Mouse (Mus musculus) kidney, embryonic 16.5 days (tissue): ENCODE measurements around the gene Mis12. TPM values are rescaled to one million over a fixed set of nuclear protein-coding genes. Genes with fewer than 3 reads are reported as not detected.

Experiments used
- ATAC-seq: fragments of 200-750 bp; cut with Nextera tagmentation; 2 replicates; pipeline ENCODE4 v1.8.0; 2017; ENCODE audit warnings: moderate TSS enrichment; ENCODE audit not compliant: low FRiP score, low TSS enrichment
- H3K27ac ChIP-seq: fragments of 300-500 bp; sonication (generic); 2 replicates; pipeline ENCODE4 v1.5.1; 2014; ENCODE audit warnings: low read length
- H3K27me3 ChIP-seq: fragments of 300-500 bp; sonication (generic); 2 replicates; pipeline ENCODE4 v1.6.1; 2014; ENCODE audit warnings: low read length, control low read depth, mixed read lengths; ENCODE audit not compliant: insufficient read depth
- H3K36me3 ChIP-seq: fragments of 300-500 bp; sonication (generic); 2 replicates; pipeline ENCODE4 v1.6.1; 2014; ENCODE audit warnings: low read length, control low read depth, mixed read lengths; ENCODE audit not compliant: insufficient read depth
- H3K4me1 ChIP-seq: fragments of 300-500 bp; sonication (generic); 2 replicates; pipeline ENCODE4 v1.6.1; 2014; ENCODE audit warnings: low read length, control low read depth, mixed read lengths; ENCODE audit not compliant: insufficient read depth
- H3K4me2 ChIP-seq: fragments of 300-500 bp; sonication (generic); replicated peaks from 2 replicates; pipeline ENCODE4 v1.6.1; 2014; ENCODE audit warnings: low read depth, low read length
- H3K4me3 ChIP-seq: fragments of 300-500 bp; sonication (generic); 2 replicates; pipeline ENCODE4 v1.5.1; 2014; ENCODE audit warnings: mild to moderate bottlenecking, low read length
- H3K9ac ChIP-seq: fragments of 300-500 bp; sonication (generic); replicated peaks from 2 replicates; pipeline ENCODE4 v1.6.1; 2014; ENCODE audit warnings: low read length
- H3K9me3 ChIP-seq: fragments of 300-500 bp; sonication (generic); 2 replicates; pipeline ENCODE4 v1.6.1; 2016; ENCODE audit warnings: low read length, control low read depth
- WGBS: fragments of 180-500 bp; shearing (Covaris S2); extraction: QIAGEN DNeasy Blood & Tissue Kit; methylation state at CpG from one replicate; pipeline ENCODE4 v1.1.7; 2014; 5-methylcytosine and 5-hydroxymethylcytosine counted together
- polyA plus RNA-seq: library from polyadenylated mRNA; unstranded; fragments of >200 nt; fragmentation: Nextera tagmentation; extraction: Ambion mirVana; gene quantifications from 2 replicates; pipeline ENCODE4 v1.2.1, GENCODE M21; 2015

Gene Mis12
- polyA plus RNA-seq, 1 experiment from 2014 or later = 44.8 TPM

DNA sequence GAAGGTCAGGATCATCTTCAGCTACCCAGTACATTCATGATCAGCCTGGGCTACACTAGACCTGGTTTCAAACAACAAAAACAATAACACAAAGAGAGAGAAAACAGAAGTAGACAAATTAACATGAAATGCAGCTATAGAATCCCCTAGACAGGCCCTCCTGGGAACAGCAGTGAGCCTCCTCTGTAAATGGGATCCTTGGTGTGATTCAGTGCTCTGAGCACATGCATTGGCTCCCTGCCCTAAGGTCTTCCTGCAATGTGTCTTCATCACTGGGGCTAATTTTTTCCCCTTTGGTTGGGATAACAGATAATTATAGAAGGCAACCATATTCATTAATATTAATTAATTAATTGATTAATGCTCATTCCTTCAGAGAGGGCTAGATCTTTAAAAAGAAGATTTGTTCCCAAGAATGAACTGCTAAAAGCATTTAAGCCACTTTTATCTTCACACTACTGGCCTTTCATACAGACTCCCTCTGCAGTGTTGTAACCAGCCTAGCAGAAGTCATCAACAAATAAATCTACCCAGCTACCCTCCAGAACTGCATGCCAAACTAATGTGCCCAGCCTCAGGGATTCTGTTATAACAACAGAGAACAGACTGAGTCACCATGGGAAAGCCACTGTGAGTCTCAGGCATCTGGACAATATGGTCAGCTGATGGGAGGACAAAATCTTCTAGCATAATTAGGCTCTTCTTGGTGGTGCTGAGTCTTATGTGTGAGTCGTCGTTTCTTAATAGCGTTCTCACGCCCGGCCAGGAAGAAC is 20.3 kb downstream of the Mis12 start:
- Histone ChIP-seq H3K4me3 (no peak overlapping the region), H3K9ac (no peak overlapping the region), H3K27me3 (no peaks in the 10 kb centered on the region), H3K4me2 (no peak overlapping the region), H3K4me1 (no peaks in the 10 kb centered on the region), H3K36me3 (no peaks in the 10 kb centered on the region), H3K27ac (no peak overlapping the region), H3K9me3 (peaks cover 3% of the 10 kb centered on the region; the same call in 1 of the 2 replicates)
- WGBS = 98% methylated on average over 5 of the region's 5 CpGs
- ATAC-seq = no peak

DNA sequence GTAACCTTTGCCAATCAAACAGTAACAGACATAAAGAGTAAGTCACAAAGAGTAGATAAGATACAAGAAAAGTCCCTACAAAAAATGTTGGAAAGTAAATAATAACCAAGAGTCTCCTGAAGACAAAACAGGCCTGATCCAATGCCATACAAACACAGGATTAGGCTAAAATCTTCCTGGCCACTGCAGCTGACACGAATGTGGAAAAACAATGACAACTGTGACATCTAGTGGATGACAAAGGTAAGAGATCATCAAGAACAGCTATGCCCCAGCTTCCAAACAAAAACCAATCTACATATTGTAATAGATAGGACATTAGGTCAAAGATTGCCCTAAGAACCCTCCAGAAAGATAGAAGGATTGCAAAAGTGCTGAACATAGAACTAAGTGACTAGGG is 33.1 kb downstream of the Mis12 start:
- WGBS = 4% methylated on average over 1 of the region's 1 CpGs
- no peak for ATAC-seq

DNA sequence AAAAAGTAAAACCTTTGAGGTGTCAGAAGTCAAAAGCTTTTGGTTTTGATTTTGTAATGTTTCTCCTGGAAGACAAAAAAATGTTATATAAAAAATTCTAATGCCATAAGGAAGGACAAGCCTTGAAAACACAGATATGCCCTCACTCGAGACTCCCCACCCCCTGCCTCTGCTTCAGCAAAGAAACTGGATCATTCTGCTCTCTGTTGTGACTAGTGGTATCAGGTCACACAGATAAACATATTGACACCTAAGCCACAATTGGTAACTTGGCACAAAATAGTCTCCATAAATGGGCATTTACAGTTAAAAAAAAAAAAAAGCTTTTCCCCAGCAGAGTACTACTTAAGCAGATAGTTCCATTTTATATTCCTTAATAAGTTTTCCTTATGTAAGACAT is 56.9 kb downstream of the Mis12 start:
- ATAC-seq = no peak
- Histone ChIP-seq H3K4me3 (no peak overlapping the region), H3K4me1 (no peaks in the 10 kb centered on the region), H3K9me3 (peaks cover 3% of the 10 kb centered on the region; the same call in 1 of the 2 replicates), H3K9ac (no peak overlapping the region), H3K36me3 (no peaks in the 10 kb centered on the region), H3K27ac (no peak overlapping the region), H3K27me3 (no peaks in the 10 kb centered on the region), H3K4me2 (no peak overlapping the region)
- WGBS = 63% methylated on average over 1 of the region's 1 CpGs

More for the DNA sequence above, 33.1 kb downstream of the Mis12 start:
- H3K4me2 ChIP-seq = no peak overlapping the region
- H3K4me1 ChIP-seq = no peaks in the 10 kb centered on the region
- H3K4me3 ChIP-seq = no peak overlapping the region
- H3K36me3 ChIP-seq = no peaks in the 10 kb centered on the region
- no peaks in the 10 kb centered on the region for H3K27me3 ChIP-seq
- no peaks in the 10 kb centered on the region for H3K9me3 ChIP-seq
- no peak overlapping the region for H3K27ac ChIP-seq
- no peak overlapping the region for H3K9ac ChIP-seq

Other genes starting within 250 kb of the Mis12 start
- 0.20 and 0.22 TPM in 2 replicates for gene Scimp, start 207.0 kb upstream of the Mis12 start, polyA plus RNA-seq
- 29.5 and 31.6 TPM in 2 replicates for gene Rabep1, start 174.8 kb upstream of the Mis12 start, polyA plus RNA-seq
- gene Nup88, start 49.6 kb upstream of the Mis12 start, polyA plus RNA-seq = 136 and 142 TPM in 2 replicates
- 70.7 and 83.0 TPM in 2 replicates for gene Rpain, start 49.4 kb upstream of the Mis12 start, polyA plus RNA-seq
- gene C1qbp, start 36.6 kb upstream of the Mis12 start, polyA plus RNA-seq = 277 and 287 TPM in 2 replicates
- 23.9 TPM in 2 replicates for gene Dhx33, start 15.2 kb upstream of the Mis12 start, polyA plus RNA-seq
- 41.9 and 48.6 TPM in 2 replicates for gene Derl2, start 230 bp downstream of the Mis12 start, polyA plus RNA-seq
- gene 6330403K07Rik, start 13.9 kb downstream of the Mis12 start, polyA plus RNA-seq = 56.7 and 59.7 TPM in 2 replicates
- gene Nlrp1a, start 125.1 kb downstream of the Mis12 start, polyA plus RNA-seq = 0.06 and 0.14 TPM in 2 replicates
- not detected in 2 replicates for gene Nlrp1b, start 211.1 kb downstream of the Mis12 start, polyA plus RNA-seq